Mouse (Mus musculus): Measurements from ENCODE around the gene Grpel1. TPM values are rescaled to one million over a fixed set of nuclear protein-coding genes. Genes with fewer than 3 reads are reported as not detected.

Grpel1 gene
- polyA plus RNA-seq, 1 experiment from 2014 or later: 42.8 TPM

- 1% methylated on average over 53 of the region's 58 CpGs for WGBS
These were observed 18.7 kb downstream of the Grpel1 start for GRCm38 (mm10) chr5:36483203-36484101.

GRCm38 (mm10) chr5:36484171-36484990 is 19.6 kb downstream of the Grpel1 start, which contains the start of the genes Tada2b and Ccdc96:
Tada2b (minus strand) TSS chr5:36484285.
Ccdc96 (plus strand) TSS chr5:36484588.
- H3K4me2 ChIP-seq: peak within 1 kb of the TSS; percentile 92
- H3K9ac ChIP-seq (replicated peaks): peak within 1 kb of the TSS; percentile 67
- ATAC-seq (ENCODE audit: low FRiP score): peak; percentile 99
- peak within 1 kb of the TSS; percentile 76 for H3K27ac ChIP-seq (replicated peaks)
- H3K27me3 ChIP-seq (replicated peaks): no peaks in the 10 kb centered on the region
- H3K4me3 ChIP-seq (replicated peaks): peak within 1 kb of the TSS; percentile 62
- H3K36me3 ChIP-seq: 0 out of 2 replicates have a peak, but pooled peaks cover 3% of the 10 kb centered on the region
- H3K9me3 ChIP-seq (replicated peaks): no peaks in the 10 kb centered on the region
- H3K4me1 ChIP-seq: peaks cover 55% of the 10 kb centered on the region
- under 1% methylated on average over 73 of the region's 97 CpGs for WGBS

More at GRCm38 (mm10) chr5:36483203-36484101, 18.7 kb downstream of the Grpel1 start:
- Histone ChIP-seq H3K9me3 (replicated peaks) (no peaks in the 10 kb centered on the region), H3K4me2 (peak overlapping the region; percentile 66), H3K36me3 (0 out of 2 replicates have a peak, but pooled peaks cover 3% of the 10 kb centered on the region), H3K27ac (replicated peaks) (peak overlapping the region; percentile 76), H3K4me1 (peaks cover 55% of the 10 kb centered on the region), H3K27me3 (replicated peaks) (no peaks in the 10 kb centered on the region), H3K4me3 (replicated peaks) (peak overlapping the region; percentile 62), H3K9ac (replicated peaks) (peak overlapping the region; percentile 67)
- no peak for ATAC-seq (ENCODE audit: low FRiP score)

GRCm38 (mm10) chr5:36485306-36485705 is 20.5 kb downstream of the Grpel1 start:
- H3K4me3 ChIP-seq (replicated peaks): peak overlapping the region; percentile 62
- no peak for ATAC-seq (ENCODE audit: low FRiP score)
- no peaks in the 10 kb centered on the region for H3K9me3 ChIP-seq (replicated peaks)
- WGBS: 43% methylated on average over 19 of the region's 19 CpGs
- 0 out of 2 replicates have a peak, but pooled peaks cover 3% of the 10 kb centered on the region for H3K36me3 ChIP-seq
- no peaks in the 10 kb centered on the region for H3K27me3 ChIP-seq (replicated peaks)
- H3K9ac ChIP-seq (replicated peaks): peak overlapping the region; percentile 43
- H3K4me1 ChIP-seq: peaks cover 46% of the 10 kb centered on the region
- peak overlapping the region; percentile 92 for H3K4me2 ChIP-seq
- H3K27ac ChIP-seq (replicated peaks): no peak overlapping the region

- H3K27me3 ChIP-seq (replicated peaks): no peaks in the 10 kb centered on the region
- H3K36me3 ChIP-seq: peaks cover 35% of the 10 kb centered on the region
- no peak overlapping the region for H3K9ac ChIP-seq (replicated peaks)
- H3K4me3 ChIP-seq (replicated peaks): no peak overlapping the region
- 59% methylated on average over 2 of the region's 2 CpGs for WGBS
- no peaks in the 10 kb centered on the region for H3K9me3 ChIP-seq (replicated peaks)
- no peak for ATAC-seq (ENCODE audit: low FRiP score)
- no peak overlapping the region for H3K27ac ChIP-seq (replicated peaks)
- H3K4me1 ChIP-seq: peaks cover 16% of the 10 kb centered on the region
- H3K4me2 ChIP-seq: no peak overlapping the region
These were observed 24.4 kb downstream of the Grpel1 start for GRCm38 (mm10) chr5:36489225-36489624.

GRCm38 (mm10) chr5:36493919-36494318 is 29.1 kb downstream of the Grpel1 start:
- no peak for ATAC-seq (ENCODE audit: low FRiP score)
- H3K36me3 ChIP-seq: peaks cover 68% of the 10 kb centered on the region

GRCm38 (mm10) chr5:36494709-36495108 is 29.9 kb downstream of the Grpel1 start:
- H3K4me3 ChIP-seq (replicated peaks): no peak overlapping the region
- peaks cover 74% of the 10 kb centered on the region for H3K36me3 ChIP-seq
- ATAC-seq (ENCODE audit: low FRiP score): no peak
- H3K4me2 ChIP-seq: no peak overlapping the region
- no peaks in the 10 kb centered on the region for H3K9me3 ChIP-seq (replicated peaks)
- no peaks in the 10 kb centered on the region for H3K4me1 ChIP-seq
- H3K27ac ChIP-seq (replicated peaks): no peak overlapping the region
- H3K27me3 ChIP-seq (replicated peaks): no peaks in the 10 kb centered on the region
- H3K9ac ChIP-seq (replicated peaks): no peak overlapping the region
- 97% methylated on average over 9 of the region's 9 CpGs for WGBS

More at GRCm38 (mm10) chr5:36493919-36494318, 29.1 kb downstream of the Grpel1 start:
- Histone ChIP-seq H3K27ac (replicated peaks) (no peak overlapping the region), H3K27me3 (replicated peaks) (no peaks in the 10 kb centered on the region), H3K4me1 (0 out of 2 replicates have a peak, but pooled peaks cover 3% of the 10 kb centered on the region), H3K9me3 (replicated peaks) (no peaks in the 10 kb centered on the region), H3K4me2 (no peak overlapping the region), H3K9ac (replicated peaks) (no peak overlapping the region), H3K4me3 (replicated peaks) (no peak overlapping the region)
- whole genome bisulfite sequencing: 91% methylated on average over 6 of the region's 6 CpGs

GRCm38 (mm10) chr5:36505235-36505634 is 40.4 kb downstream of the Grpel1 start:
- H3K4me1 ChIP-seq: no peaks in the 10 kb centered on the region
- no peaks in the 10 kb centered on the region for H3K27me3 ChIP-seq (replicated peaks)
- 89% methylated on average over 7 of the region's 7 CpGs for WGBS
- H3K9me3 ChIP-seq (replicated peaks): no peaks in the 10 kb centered on the region
- no peak overlapping the region for H3K27ac ChIP-seq (replicated peaks)
- no peak overlapping the region for H3K9ac ChIP-seq (replicated peaks)
- no peak overlapping the region for H3K4me3 ChIP-seq (replicated peaks)
- H3K36me3 ChIP-seq: peaks cover 93% of the 10 kb centered on the region
- no peak overlapping the region for H3K4me2 ChIP-seq
- ATAC-seq (ENCODE audit: low FRiP score): no peak

GRCm38 (mm10) chr5:36505643-36506042 is 40.8 kb downstream of the Grpel1 start:
- 78% methylated on average over 5 of the region's 5 CpGs for WGBS
- Histone ChIP-seq H3K9ac (replicated peaks) (no peak overlapping the region), H3K27ac (replicated peaks) (no peak overlapping the region), H3K4me1 (no peaks in the 10 kb centered on the region), H3K4me2 (no peak overlapping the region), H3K4me3 (replicated peaks) (no peak overlapping the region), H3K36me3 (peaks cover 93% of the 10 kb centered on the region), H3K27me3 (replicated peaks) (no peaks in the 10 kb centered on the region), H3K9me3 (replicated peaks) (no peaks in the 10 kb centered on the region)
- no peak for ATAC-seq (ENCODE audit: low FRiP score)

- Histone ChIP-seq H3K4me1 (no peaks in the 10 kb centered on the region), H3K4me2 (no peak overlapping the region), H3K9me3 (replicated peaks) (no peaks in the 10 kb centered on the region), H3K36me3 (peaks cover 92% of the 10 kb centered on the region), H3K27ac (replicated peaks) (no peak overlapping the region), H3K27me3 (replicated peaks) (no peaks in the 10 kb centered on the region), H3K9ac (replicated peaks) (no peak overlapping the region), H3K4me3 (replicated peaks) (no peak overlapping the region)
- no peak for ATAC-seq (ENCODE audit: low FRiP score)
- WGBS: 92% methylated on average over 10 of the region's 10 CpGs
These were observed 43.6 kb downstream of the Grpel1 start for GRCm38 (mm10) chr5:36508351-36508750.

GRCm38 (mm10) chr5:36510956-36511355 is 46.2 kb downstream of the Grpel1 start:
- no peak overlapping the region for H3K9ac ChIP-seq (replicated peaks)
- H3K4me3 ChIP-seq (replicated peaks): no peak overlapping the region
- H3K27ac ChIP-seq (replicated peaks): no peak overlapping the region
- no peak overlapping the region for H3K4me2 ChIP-seq
- 100% methylated on average over 2 of the region's 2 CpGs for WGBS
- H3K36me3 ChIP-seq: peaks cover 86% of the 10 kb centered on the region
- no peaks in the 10 kb centered on the region for H3K4me1 ChIP-seq
- H3K9me3 ChIP-seq (replicated peaks): no peaks in the 10 kb centered on the region
- H3K27me3 ChIP-seq (replicated peaks): no peaks in the 10 kb centered on the region
- ATAC-seq (ENCODE audit: low FRiP score): no peak

GRCm38 (mm10) chr5:36515126-36515525 is 50.3 kb downstream of the Grpel1 start:
- no peak overlapping the region for H3K4me3 ChIP-seq (replicated peaks)
- no peak overlapping the region for H3K4me2 ChIP-seq
- ATAC-seq (ENCODE audit: low FRiP score): no peak
- H3K27ac ChIP-seq (replicated peaks): no peak overlapping the region
- no peaks in the 10 kb centered on the region for H3K27me3 ChIP-seq (replicated peaks)
- H3K36me3 ChIP-seq: peaks cover 90% of the 10 kb centered on the region
- H3K4me1 ChIP-seq: no peaks in the 10 kb centered on the region
- H3K9me3 ChIP-seq (replicated peaks): no peaks in the 10 kb centered on the region
- WGBS: 95% methylated on average over 1 of the region's 1 CpGs
- H3K9ac ChIP-seq (replicated peaks): no peak overlapping the region
